Mouse (Mus musculus): Measurements from ENCODE around the gene Smyd3.
A peak's percentile ranks its signal among the peaks of the same experiment; 100 is the strongest.

Smyd3 gene

GRCm38 (mm10) chr1:179107211-179107610 lies 410.6 kb downstream of the Smyd3 start:
- DNase-seq, result no peak

DNA sequence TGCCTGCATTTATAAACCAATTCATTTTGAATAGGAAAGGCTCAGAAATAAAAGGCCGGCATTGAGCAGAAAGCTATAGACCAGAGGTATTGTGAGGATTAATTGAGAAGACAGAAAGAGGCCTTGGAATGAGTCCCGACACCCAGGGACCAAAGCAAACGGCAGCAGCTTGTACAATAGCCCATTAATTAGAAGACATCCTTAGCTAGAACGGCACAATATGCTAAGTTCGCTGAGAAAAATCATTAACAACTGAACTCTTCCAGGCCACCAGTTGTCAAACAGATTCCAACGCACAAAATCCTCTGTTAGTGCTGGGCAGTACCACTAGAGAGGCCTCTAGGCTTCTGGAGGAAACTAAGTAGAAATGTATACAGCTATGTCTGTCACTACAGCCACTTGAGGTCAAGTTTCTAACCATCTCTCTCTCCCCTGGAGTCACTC lies 411.1 kb downstream of the Smyd3 start:
- no peak for DNase-seq

- DNase-seq, result no peak
Observed at GRCm38 (mm10) chr1:179106103-179106701, 411.6 kb downstream of the Smyd3 start.

DNA sequence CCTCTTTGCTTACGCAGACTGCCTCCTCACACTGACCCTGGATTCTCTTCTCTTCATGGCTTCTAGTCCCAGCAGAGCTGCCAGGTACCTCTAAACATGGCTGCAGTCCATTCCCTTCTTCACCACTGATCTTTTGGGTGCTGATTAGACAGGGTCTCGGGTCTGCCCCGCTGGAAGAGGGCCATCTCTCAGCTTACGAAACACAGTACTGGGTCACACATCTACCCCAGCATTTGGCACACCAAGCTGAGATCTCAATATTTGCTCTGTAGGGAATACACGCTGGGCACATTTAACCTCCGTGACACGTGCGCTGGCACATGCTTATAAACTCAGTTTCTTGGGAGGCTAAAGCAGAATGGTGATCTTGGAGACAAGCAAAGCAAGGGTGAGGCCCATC lies 413.4 kb downstream of the Smyd3 start:
- no peak for DNase-seq

- no peak for DNase-seq
Observed at GRCm38 (mm10) chr1:179096993-179097392, 420.8 kb downstream of the Smyd3 start.

GRCm38 (mm10) chr1:179096323-179096722 lies 421.5 kb downstream of the Smyd3 start:
- DNase-seq, result no peak

- no peak for DNase-seq
Observed at GRCm38 (mm10) chr1:179089174-179089573, 428.7 kb downstream of the Smyd3 start.

GRCm38 (mm10) chr1:179087033-179087998 lies 430.5 kb downstream of the Smyd3 start:
- DNase-seq, result peak; percentile 68

DNA sequence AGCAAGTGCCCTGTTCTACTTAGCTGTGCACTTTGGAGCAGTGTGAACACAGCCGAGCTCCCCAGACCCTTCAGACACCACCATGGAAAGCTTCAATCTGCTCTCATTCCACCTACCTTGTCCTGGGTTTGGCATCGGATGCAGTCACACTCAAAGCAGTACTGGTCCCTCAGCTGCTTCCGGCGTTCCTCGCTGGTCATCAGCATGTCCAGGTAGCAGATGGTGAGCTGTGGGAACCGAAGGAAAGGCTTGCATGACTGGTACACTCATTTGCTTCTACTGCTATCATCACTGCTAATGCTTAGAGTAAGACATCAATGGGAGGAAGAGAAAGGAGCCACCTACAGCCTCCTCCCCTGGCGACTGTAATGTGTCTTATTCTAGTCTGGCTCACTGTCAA lies 431.6 kb downstream of the Smyd3 start:
- no peak for DNase-seq

GRCm38 (mm10) chr1:179083098-179083497 lies 434.7 kb downstream of the Smyd3 start:
- no peak for DNase-seq

DNA sequence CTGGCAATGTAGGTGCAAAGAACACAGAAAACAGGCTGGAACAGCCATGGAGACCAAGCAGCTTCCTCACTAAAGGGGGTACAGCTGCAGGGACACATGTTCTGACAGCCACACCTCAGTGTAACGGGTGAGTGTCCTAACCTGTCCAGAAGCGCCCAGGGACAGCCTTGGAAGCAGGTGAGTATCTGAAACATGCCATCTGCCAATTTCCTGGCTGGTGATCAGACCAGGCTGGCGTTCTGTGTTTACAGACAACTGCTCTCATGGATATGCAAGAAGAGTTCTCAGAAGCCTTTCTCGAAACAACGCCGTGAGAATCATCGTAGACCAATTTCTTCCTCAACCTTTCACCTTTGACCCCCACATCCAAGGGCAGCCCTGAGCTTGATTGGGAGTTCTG lies 444.0 kb downstream of the Smyd3 start:
- no peak for DNase-seq

- no peak for DNase-seq
Observed at GRCm38 (mm10) chr1:179072935-179073654, 444.7 kb downstream of the Smyd3 start.

DNA sequence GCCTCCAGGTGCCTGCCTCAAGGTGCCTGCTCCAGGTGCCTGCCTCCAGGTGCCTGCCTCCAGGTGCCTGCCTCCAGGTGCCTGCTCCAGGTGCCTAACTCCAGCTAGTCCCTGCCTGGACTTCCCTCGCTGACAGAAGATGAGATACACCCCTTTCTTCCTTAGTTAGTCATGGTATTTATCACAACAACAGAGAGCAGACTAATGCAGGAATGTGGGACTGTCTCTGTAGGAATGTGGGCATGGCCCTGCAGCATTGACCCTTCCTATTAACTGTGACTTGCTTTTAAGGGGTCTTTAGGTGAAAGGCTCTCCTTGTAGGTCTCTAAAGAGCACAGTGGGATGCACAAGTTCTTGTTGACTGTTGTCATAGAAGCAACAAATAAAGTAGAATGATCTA lies 445.4 kb downstream of the Smyd3 start:
- no peak for DNase-seq

DNA sequence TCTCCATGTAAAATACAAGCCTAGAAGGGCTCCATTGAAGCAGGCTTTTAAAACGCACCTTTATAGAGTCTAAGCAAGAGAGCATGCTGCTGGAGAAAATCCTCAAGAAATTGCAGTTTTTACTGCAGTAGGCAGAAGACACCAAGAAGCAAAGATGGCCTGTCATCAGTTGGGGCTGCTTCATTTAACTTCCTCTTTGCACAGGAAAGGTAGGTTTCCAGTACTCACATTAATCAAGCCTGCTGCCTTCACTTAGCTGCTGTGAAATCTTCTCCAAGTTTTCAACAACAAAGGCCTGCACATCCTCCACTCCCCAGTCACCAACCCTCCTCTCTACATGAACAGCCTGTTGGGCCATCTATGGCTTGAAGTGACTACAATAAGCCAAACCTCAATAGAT lies 448.9 kb downstream of the Smyd3 start:
- DNase-seq, result no peak

DNA sequence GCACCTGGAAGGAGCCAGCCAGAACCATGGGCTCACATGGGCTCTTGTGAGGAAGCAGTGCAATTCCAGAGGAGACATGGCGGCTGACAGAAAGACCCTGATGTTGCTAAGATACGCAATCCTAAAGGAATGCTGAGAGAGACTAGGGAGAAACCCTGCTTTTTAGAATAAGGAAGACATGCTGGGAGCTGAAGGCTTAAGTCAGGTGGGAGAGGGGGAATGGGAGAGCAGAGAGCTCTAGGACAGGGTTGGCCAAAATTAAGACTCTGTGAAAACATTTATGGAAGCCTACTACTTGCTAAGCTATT lies 452.6 kb downstream of the Smyd3 start:
- no peak for DNase-seq

DNA sequence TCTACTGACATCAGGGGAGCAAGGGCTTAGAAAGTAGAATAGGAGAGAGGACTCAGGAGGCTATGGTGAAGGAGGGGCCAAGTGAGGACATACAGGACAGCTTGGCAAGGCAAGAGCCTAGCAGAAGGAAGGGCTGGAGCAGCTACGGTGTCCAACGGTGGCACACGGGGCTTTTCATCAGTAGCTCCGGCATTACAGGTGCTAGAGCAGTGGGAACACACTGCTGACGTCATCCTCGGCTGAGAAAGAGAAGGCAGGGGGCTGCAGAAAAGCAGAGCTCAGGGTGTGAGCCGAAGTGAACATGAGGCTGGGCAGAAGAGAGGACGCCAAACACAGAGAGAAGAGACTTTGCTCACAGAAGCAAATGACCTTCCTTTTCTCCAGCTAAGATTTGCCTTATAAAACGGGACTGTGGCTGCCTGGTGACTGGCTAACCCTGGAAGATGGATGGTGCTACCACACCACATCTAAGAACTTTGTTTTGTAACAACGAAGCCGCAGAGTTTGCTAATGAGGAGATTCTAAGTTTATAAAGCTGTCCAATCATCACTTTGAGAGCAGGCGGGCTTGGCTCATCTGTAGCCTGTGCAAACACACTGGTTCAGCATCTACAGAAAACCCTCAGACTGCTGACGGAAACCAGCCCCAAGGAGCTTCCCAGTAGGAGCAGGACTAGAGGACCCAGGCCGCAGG lies 453.1 kb downstream of the Smyd3 start:
- DNase-seq, result no peak

- DNase-seq, result peak; percentile 90
Observed at GRCm38 (mm10) chr1:179061759-179062168, 456.1 kb downstream of the Smyd3 start.

GRCm38 (mm10) chr1:179061053-179061452 lies 456.8 kb downstream of the Smyd3 start:
- no peak for DNase-seq

DNA sequence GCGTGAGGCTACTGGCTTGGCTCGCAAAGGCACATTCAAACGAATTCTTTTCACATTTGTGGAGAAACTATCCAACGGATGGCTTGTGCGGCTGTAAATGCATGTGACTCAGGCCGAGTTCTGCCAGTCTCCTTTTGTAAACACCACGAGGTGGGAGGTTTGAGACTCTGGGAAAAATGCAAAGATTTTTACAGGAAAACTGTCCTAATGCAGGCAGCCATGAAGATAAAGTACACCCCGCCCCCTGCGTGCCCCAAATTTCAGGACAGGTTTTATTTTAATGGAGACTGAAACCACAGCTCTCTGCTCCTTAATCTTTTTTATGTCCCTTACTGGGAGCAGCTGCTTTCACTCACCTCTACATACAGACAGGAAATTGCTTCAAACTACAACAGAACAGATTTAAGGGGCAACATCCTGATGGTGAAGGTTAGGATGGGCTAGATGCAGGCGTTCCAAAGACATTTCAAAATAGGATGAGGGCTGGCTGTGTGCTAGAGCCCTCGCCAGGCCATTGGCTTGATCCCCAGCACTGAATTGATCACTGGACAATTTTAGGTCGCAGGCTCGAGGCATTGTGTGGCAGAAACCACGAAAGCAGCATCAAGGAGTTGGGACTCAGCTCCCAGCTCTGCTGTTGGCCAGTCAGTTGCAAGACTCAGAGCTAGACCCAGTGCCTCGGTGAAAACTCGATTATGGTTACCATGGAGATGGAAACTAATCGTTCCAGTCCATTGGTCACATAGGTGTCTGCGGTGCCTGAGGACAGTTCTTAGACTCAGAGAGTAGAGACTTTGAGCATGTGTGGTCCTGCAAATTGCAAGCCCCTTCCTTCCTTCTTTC lies 457.5 kb downstream of the Smyd3 start:
- DNase-seq, result no peak

- DNase-seq, result no peak
Observed at GRCm38 (mm10) chr1:179059286-179060112, 458.3 kb downstream of the Smyd3 start.

DNA sequence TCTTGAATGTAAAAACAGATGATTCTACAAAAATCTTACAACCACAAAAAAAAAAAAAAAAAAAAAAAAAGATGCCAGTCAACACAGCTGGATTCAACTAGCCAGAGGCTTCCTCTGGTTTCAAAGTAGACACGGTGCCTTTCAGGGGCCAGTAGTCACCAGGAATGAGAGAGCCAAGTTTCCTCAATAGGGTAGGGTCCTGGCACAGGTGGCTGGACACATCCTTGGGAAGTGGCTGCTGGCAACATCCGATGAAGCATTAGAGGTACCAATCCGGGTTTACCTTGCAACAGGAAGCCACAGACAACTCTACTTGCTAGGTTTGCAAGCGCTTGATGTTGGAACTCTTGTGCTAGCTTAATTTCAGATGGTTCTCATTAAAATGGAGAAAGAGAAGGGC lies 459.2 kb downstream of the Smyd3 start:
- no peak for DNase-seq

All from lung, postnatal 14 days (tissue).